Mouse (Mus musculus) neural tube, embryonic 11.5 days (tissue): ENCODE data around the gene G2e3. TPM values are rescaled to one million over a fixed set of nuclear protein-coding genes. Genes with fewer than 3 reads are reported as not detected.

Experiments
- polyA plus RNA-seq: library from polyadenylated mRNA; unstranded; fragments of >200 nt; fragmentation: Nextera tagmentation; extraction: Ambion mirVana; gene quantifications from 2 replicates; pipeline ENCODE4 v1.2.1, GENCODE M21; 2014

G2e3 gene
- polyA plus RNA-seq, 1 experiment from 2014 or later, result 43.9 TPM

Other genes starting within 250 kb of the G2e3 start
- 78.5 and 79.4 TPM in 2 replicates for gene Scfd1, start 29.4 kb downstream of the G2e3 start, polyA plus RNA-seq
- 3.5 and 3.8 TPM in 2 replicates for gene Coch, start 245.3 kb downstream of the G2e3 start, polyA plus RNA-seq